Mouse (Mus musculus) ovary, postnatal 10 days (tissue): ENCODE results near the gene Aldh6a1.

Experiments used
- DNase-seq: peaks from one replicate; pipeline ENCODE4 v3.0.0; 2022; ENCODE audit warnings: low spot score

The Aldh6a1 gene

DNA sequence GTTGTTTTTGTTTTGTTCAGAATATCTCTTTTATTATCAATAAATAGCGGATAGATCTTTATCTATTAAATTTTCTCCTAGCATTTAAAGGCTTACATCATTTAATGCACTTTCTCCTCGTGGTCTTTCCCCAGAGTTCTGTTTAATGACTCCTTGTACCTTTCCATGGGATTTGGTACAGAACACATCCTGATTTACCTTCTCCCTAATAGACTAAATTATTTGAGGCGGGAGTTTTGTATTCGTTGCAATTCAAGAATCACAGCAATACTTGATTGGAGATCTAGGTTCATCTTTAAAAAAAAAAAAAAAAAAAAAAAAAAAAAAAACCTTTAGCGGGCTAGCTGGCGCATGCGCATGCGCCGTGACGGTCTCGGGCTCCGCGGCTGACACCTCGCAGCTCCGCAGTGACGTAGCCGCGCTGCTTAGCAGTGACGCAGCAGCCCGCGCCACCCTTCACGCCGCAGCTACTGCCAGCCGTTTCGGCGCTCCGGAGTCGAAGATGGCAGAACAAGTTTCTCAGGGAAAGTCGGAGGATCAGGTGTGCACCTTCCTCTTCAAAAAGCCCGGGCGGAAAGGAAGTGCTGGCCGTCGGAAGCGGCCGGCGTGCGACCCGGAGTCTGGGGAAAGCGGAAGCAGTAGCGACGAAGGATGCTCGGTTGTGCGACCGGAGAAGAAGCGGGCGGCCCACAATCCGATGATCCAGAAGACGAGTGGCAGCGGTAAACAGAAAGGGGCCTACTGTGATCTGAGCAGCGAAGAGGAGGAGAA is 33.8 kb downstream of the Aldh6a1 start, which contains the start of gene Rnf113a2:
TSS of gene Rnf113a2 (plus strand) at position 363 of the 771 bp plus-strand sequence.
- DNase-seq = peak; percentile 57

- peak; percentile 84 for DNase-seq
These were observed 41.8 kb downstream of the Aldh6a1 start, which contains the start of the genes Entpd5 and Bbof1 for GRCm38 (mm10) chr12:84408819-84409507. TSS of gene Entpd5 (minus strand) at chr12:84409029. TSS of gene Bbof1 (plus strand) at chr12:84409071.

DNA sequence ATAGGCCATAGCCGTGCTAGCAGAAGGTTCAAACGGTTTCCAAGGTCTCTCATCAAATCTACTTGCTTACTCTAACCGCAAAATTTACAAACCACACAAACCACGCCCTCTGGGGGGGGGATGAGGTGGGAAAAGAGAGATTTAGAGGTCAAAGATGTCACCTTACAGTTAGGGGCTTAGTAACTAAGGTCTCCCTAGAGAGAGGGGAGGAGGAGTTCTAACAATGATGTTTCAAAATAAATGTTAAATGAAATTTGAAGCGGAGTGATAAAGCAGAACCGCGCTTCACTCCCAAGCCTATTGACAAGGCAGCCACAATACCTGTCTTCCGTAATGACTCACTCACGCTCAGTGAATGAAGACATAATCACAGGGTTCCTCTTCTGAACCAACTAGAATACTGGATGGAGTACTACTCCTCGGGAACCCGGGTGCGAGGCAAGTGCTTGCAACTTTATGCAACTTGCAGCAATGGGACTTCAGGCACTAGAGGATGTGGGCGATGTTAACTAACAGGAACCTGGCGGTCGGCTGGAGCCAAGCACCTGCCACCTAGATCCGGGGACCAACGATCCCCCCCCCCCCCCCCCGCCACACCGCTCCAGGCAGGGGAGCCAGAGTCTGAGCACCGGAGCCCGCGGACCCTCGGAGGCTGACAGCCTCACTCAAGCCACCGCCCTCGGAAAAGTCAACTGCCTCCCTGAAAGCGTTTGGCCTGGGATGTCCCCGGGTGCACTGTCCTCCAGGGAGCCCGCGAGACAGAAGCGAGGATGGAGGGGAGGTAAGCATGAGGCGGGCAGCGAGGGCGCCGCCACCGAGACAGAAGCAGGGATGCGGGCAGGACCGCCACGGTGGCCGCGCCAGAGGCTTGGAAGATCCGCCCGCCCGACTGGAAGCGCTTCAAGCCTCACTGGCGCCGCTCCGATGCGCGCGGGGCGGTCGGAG is 42.7 kb downstream of the Aldh6a1 start:
- no peak for DNase-seq

GRCm38 (mm10) chr12:84407259-84407658 is 43.5 kb downstream of the Aldh6a1 start:
- no peak for DNase-seq

DNA sequence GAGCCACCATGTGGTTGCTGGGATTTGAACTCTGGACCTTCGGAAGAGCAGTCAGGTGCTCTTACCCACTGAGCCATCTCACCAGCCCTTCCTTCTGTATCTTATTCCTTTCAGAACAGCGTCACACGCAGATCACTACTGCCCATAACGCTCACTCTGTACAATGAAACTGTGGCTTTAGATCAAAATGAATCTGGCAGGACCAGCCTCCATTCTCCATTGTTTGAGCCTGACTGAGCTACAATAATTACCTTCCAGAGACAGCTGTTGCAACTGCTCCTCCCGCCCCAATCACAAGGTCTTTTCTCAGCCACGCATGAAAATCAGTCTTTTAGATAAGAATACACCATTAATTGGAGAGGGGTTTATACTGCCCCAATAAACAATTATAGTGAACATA is 46.3 kb downstream of the Aldh6a1 start:
- no peak for DNase-seq

GRCm38 (mm10) chr12:84402923-84403322 is 47.9 kb downstream of the Aldh6a1 start:
- DNase-seq = no peak

- no peak for DNase-seq
These were observed 50.2 kb downstream of the Aldh6a1 start for GRCm38 (mm10) chr12:84400653-84401052.

GRCm38 (mm10) chr12:84400068-84400467 is 50.7 kb downstream of the Aldh6a1 start:
- DNase-seq = no peak

DNA sequence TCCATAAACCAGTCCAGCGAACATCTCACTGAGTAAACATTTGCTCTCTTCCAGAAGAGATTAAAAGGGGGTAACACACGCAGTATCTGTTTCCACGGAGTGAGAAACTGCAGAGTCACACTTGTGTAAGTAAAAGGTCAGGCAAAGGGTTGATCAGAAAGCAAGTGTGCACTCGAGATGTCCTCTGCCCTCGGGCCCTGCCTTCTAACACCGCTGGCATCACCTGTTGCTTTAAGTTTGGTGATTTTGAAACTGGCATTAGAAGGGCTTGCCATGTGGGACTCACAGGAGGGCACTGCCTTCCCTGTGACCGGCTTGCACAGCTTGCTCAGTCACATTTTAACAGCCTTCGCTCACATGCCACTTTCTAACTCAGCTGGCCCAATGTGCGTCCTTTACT is 51.1 kb downstream of the Aldh6a1 start:
- DNase-seq = no peak

- DNase-seq = no peak
These were observed 51.7 kb downstream of the Aldh6a1 start for GRCm38 (mm10) chr12:84399135-84399534.

DNA sequence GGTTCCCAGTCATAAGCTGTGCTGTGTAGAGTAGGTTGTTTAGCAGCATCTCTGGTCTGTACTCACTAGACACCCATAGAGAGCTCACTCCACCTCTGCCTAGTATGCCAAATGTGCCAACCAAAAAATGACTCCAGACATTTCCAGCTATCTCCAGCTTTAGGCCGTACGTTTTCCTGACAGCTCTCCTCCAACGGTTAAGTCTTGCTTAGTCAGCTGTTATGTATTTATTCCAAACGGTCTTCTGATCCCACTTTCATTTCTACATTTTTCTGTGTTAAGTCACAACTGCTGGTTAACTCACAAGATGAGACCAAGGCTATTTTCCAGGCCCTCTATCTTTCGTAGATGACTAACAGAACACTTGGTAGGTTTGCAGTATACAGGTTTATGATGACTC is 52.2 kb downstream of the Aldh6a1 start:
- DNase-seq = no peak

DNA sequence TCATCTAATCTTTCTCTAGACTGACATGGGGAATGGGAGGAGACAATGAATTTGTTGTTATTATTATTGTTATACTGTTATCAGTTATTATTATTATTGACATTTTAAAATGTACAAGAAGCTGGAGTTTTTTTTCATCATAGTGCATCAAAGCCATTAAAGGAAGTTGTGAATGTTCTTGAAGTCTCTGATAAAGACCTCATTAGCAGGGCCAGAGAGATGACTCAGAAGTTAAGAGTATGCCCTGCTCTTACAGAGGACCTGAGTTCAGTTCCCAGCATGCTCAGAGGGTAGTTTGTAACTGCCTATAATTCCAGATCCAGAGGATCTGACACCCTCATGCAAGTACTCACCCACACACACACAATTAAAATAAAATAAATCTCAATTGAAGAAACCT is 53.1 kb downstream of the Aldh6a1 start:
- no peak for DNase-seq

DNA sequence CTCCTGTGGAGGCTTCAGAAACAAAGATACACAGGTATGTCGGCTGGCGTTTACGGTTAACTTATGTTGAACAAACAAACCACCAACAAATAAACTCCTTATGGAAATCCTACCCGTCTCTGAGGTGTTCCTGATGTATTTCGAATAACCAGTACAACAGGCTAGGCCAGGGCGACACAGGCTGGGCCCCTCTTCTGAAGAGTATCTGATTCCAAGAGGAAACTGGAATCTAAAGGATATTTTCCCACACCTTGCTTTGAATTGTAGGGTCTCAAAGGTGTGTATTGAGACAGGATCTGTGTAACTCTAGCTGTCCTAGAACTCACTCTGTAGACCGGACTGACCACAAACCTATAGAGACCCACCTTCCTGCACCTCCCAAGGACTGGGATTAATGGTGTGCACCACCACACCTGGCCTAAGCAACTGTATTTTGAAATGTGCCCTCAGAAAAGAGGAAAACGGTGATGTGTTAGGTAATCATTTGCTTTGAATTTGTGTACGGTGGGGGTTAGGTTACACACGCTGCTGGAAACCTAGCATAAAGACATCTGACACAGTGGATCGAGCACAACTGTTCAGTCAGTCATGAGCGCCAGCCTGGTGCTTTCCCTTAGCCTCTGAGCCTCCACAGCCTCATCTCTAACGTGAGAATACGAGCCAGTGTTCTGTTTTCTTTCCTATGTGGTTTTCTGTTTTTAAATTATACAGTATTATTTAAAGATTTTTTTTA is 53.7 kb downstream of the Aldh6a1 start:
- no peak for DNase-seq

DNA sequence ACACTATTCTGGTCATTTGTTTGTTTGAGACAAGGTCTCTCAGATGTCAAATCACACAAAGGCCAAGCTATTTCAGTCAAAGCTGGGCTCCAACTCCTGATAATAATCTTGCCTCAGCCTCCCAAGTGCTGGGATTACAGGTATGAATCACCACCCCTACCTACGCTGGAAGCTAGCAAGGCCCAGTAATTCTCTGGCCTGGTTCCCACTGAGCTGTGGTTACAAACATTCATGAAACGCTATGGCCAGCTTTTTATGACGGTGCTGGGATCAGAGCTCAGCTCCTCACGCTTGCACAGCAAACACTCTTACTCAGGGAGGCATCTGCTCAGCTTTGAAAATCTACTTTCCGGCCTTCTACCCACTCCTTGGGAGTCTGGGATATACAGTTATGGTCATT is 57.0 kb downstream of the Aldh6a1 start:
- no peak for DNase-seq

- DNase-seq = no peak
These were observed 58.1 kb downstream of the Aldh6a1 start for GRCm38 (mm10) chr12:84392681-84393080.

DNA sequence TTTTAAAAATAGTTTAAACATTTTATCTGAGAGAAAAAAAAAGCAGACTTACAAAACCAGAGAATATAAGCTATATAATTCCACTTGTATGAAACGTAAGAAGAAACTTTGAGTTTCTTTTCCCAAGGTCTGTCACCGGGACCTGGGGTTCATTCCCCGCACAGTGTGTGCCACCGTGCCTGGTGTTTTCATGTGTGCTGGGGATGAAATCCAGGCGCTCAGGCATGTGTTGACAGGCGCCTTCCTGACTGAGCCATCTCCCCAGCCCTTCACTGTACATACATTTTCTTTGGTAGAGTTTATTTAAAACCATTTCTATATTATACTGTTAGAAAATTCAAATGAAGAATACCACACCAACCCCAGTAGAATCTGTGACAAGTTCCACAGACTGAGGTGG is 60.5 kb downstream of the Aldh6a1 start:
- no peak for DNase-seq

DNA sequence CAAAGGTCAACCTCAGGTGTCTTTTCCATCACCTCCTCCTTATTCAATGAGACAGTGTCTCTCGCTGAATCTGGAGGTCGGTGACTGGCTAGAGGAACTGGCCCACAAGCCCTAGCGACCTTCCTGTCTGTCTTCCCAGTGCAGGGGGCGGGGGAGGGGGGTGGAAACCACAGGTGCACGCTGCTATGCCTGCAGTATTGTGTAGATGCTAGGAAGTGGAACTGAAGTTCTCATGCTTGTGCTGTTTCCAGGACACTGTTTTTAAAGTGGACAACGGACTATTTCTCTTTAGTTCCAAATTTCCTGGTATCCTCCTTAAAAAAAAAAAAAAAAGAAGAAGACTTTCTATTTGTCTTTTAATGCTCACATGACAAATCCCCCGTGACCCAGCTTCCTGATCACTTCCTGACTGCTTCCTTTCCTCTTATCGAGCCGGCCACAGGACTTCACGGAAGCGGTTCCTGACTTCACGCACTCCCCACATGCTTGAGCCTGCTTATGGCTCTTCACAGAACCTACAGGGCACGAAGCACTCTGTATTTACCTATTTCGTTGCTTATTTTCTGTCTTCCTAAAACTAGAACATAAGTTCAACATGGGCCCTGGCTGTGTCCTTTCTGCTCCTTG is 61.9 kb downstream of the Aldh6a1 start:
- no peak for DNase-seq

- DNase-seq = no peak
These were observed 62.7 kb downstream of the Aldh6a1 start for GRCm38 (mm10) chr12:84388097-84388496.

DNA sequence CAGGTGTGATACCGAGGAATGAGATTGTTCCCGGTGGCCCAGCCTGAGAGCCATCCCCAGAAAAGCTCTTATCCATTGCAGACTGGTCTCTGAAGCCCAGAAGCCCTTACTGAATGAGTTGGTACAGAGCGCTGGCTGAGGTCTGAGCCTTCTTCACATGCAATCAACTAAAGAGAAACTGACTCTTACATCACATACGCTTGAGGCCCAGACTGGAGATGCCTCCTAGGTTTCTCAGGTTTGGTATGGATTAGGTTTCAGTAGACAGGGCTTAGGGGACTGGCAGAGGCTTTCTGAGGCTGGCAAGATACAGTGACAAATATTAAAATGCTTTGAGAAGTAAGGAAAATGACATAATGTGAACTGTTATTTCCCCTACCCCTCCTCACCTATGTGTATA is 65.4 kb downstream of the Aldh6a1 start:
- no peak for DNase-seq

- DNase-seq = no peak
These were observed 66.1 kb downstream of the Aldh6a1 start for GRCm38 (mm10) chr12:84384644-84385081.

DNA sequence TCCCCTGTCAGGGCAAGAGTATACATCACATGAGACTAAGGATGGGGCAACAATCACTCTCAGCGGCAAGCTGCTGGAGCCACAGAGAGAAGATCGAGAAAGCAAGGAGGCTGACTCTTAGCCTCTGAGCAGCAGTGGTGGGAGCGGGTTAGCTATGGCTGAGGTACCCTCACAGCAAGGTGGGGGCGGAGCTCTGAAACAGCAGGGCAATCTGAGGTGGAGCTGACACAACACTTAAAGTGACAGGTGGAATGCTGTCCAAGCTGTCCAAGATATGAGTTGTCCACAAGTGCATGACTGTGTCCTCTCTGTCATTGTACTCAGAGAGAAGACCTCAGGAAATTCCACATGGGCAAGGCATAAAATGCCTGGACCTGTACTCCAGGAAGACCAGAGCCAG is 68.4 kb downstream of the Aldh6a1 start:
- no peak for DNase-seq
